Mouse (Mus musculus): ENCODE results near the gene Gm5136. TPM values are rescaled to one million over a fixed set of nuclear protein-coding genes. Genes with fewer than 3 reads are reported as not detected.

The Gm5136 gene
- polyA plus RNA-seq, 1 experiment: not detected

DNA sequence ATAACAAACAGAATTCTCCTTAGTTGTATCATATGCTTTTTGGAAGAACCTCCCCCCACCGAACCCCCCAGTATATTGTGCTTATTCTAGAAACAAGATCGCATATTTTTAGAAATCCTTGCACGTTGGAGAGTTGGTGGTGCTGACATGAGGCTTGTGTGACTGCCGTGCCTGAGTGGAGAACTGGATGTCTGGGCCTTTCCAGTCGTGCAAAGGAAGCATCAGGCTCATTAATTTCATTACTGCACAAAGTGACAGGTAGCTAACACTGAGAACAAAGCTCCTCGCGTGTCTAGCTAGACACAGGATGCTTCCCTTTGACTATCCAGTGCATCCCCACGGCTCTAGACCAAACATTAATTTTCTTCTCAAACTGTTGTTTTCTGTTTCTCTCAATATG, 47.1 kb downstream of the Gm5136 start:
- TF ChIP-seq POLR2A (IDR thresholded peaks at IDR 0.05; ENCODE audit: borderline replicate concordance, extremely low read depth, low read depth, low read length): no peak
- TF ChIP-seq CTCF (IDR thresholded peaks at IDR 0.05; ENCODE audit: insufficient read depth, low read length): no peak
- Histone ChIP-seq H3K4me3 (replicated peaks; ENCODE audit: extremely low read depth, low read depth, low read length) (no peak overlapping the region), H3K4me1 (ENCODE audit: control insufficient read depth, insufficient read depth, low read length) (no peaks in the 10 kb centered on the region)
- 45% methylated on average over 8 of the region's 8 CpGs for WGBS
- DNase-seq: no peak

- DNase-seq: no peak
- TF ChIP-seq CTCF (IDR thresholded peaks at IDR 0.05; ENCODE audit: insufficient read depth, low read length) (no peak), POLR2A (IDR thresholded peaks at IDR 0.05; ENCODE audit: borderline replicate concordance, extremely low read depth, low read depth, low read length) (no peak)
- Histone ChIP-seq H3K4me1 (ENCODE audit: control insufficient read depth, insufficient read depth, low read length) (no peaks in the 10 kb centered on the region), H3K4me3 (replicated peaks; ENCODE audit: extremely low read depth, low read depth, low read length) (no peak overlapping the region)
- 62% methylated on average over 8 of the region's 8 CpGs for WGBS
Measured at GRCm38 (mm10) chr10:108652066-108652465, 47.9 kb downstream of the Gm5136 start.

DNA sequence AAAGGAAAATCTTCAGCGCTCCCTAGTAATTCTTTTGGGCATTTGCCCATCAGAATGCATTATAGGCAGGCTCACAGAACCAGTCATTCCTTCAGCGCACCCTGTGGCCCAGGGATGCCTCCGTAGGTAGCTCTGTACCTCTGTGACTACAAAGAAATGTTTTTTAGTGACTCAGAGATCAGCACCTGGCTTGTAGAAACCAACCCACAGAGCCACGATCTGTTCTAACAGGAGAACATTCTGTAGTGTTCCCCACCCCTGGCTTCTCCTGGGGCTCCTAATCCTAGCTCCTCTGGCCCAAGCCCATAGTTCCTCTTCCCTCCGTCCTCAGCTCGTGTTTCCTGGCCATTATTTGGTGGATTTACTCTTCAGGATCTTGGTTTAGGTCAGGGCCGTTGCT, 50.8 kb downstream of the Gm5136 start:
- DNase-seq: no peak
- TF ChIP-seq POLR2A (IDR thresholded peaks at IDR 0.05; ENCODE audit: borderline replicate concordance, extremely low read depth, low read depth, low read length) (no peak), CTCF (IDR thresholded peaks at IDR 0.05; ENCODE audit: insufficient read depth, low read length) (no peak)
- no peaks in the 10 kb centered on the region for H3K4me1 ChIP-seq (ENCODE audit: control insufficient read depth, insufficient read depth, low read length)
- H3K4me3 ChIP-seq (replicated peaks; ENCODE audit: extremely low read depth, low read depth, low read length): no peak overlapping the region
- 70% methylated on average over 7 of the region's 7 CpGs for WGBS
